Mouse (Mus musculus) MEL (cell line): Measurements from ENCODE around the gene Trp53tg5. TPM values are rescaled to one million over a fixed set of nuclear protein-coding genes. Genes with fewer than 3 reads are reported as not detected.

Experiments used
- DNase-seq: peaks from one replicate; pipeline ENCODE4 v3.0.0; 2011; ENCODE audit warnings: low read depth, low spot score
- H3K27ac ChIP-seq: 2 replicates; pipeline ENCODE4 v1.5.1; 2012; ENCODE audit warnings: low read depth, mild to moderate bottlenecking, control low read depth, low read length, moderate library complexity; ENCODE audit not compliant: control insufficient read depth
- H3K27me3 ChIP-seq, 2 experiments: fragments of 150-350 bp in 1 of 2; sonication (generic) in 1 of 2; 2 replicates each; pipeline ENCODE4 v1.6.1; 2012; ENCODE audit warnings: low read length in 2 of 2, mild to moderate bottlenecking in 2 of 2, improper control_type of control experiment in 1 of 2, moderate library complexity in 1 of 2; ENCODE audit not compliant: insufficient read depth in 2 of 2, control insufficient read depth in 1 of 2
- H3K36me3 ChIP-seq, 2 experiments: 2 replicates each; pipeline ENCODE4 v1.6.1; 2012 to 2014; ENCODE audit warnings: low read length in 2 of 2, improper control_type of control experiment in 1 of 2, inconsistent platforms in 1 of 2, mild to moderate bottlenecking in 1 of 2; ENCODE audit not compliant: insufficient read depth in 2 of 2, control insufficient read depth in 1 of 2
- H3K4me1 ChIP-seq, 2 experiments: fragments of 150-350 bp in 1 of 2; sonication (generic) in 1 of 2; 2 replicates each; pipeline ENCODE4 v1.6.1; 2012; ENCODE audit warnings: low read length in 2 of 2, improper control_type of control experiment in 1 of 2, mild to moderate bottlenecking in 1 of 2; ENCODE audit not compliant: insufficient read depth in 2 of 2, control insufficient read depth in 1 of 2
- H3K4me3 ChIP-seq, 2 experiments: fragments of 150-350 bp in 1 of 2; sonication (generic) in 1 of 2; 2 replicates each; pipeline ENCODE4 v1.5.1; 2012; ENCODE audit warnings: low read depth in 2 of 2, low read length in 2 of 2, mild to moderate bottlenecking in 2 of 2, moderate library complexity in 2 of 2, control low read depth in 1 of 2, improper control_type of control experiment in 1 of 2; ENCODE audit not compliant: control insufficient read depth in 1 of 2, insufficient read depth in 1 of 2
- H3K79me2 ChIP-seq: 2 replicates; pipeline ENCODE4 v1.6.1; 2012; ENCODE audit warnings: mild to moderate bottlenecking, low read length, moderate library complexity; ENCODE audit not compliant: control insufficient read depth, poor library complexity, insufficient read depth
- H3K9ac ChIP-seq: 2 replicates; pipeline ENCODE4 v1.6.1; 2012; ENCODE audit warnings: low read depth, mild to moderate bottlenecking, control low read depth, low read length, moderate library complexity; ENCODE audit not compliant: control insufficient read depth, poor library complexity, severe bottlenecking
- H3K9me3 ChIP-seq: fragments of 150-350 bp; sonication (generic); replicated peaks from 2 replicates; pipeline ENCODE4 v1.6.1; 2012; ENCODE audit warnings: mild to moderate bottlenecking, low read length, improper control_type of control experiment, moderate library complexity; ENCODE audit not compliant: insufficient read depth
- BHLHE40 ChIP-seq: IDR thresholded peaks from 2 replicates; pipeline ENCODE4 v1.6.1; 2012; ENCODE audit warnings: low read depth, mild to moderate bottlenecking, inconsistent platforms, low read length, improper control_type of control experiment, borderline replicate concordance
- CTCF ChIP-seq, 3 experiments: IDR thresholded peaks in 2 of 3; conservative IDR thresholded peaks in 1 of 3; 2 replicates each; pipeline ENCODE4 v1.5.1; 2011 to 2012; ENCODE audit warnings: low read length in 3 of 3, low read depth in 2 of 3, mild to moderate bottlenecking in 2 of 3, improper control_type of control experiment in 1 of 3, inconsistent platforms in 1 of 3, mixed read lengths in 1 of 3, moderate library complexity in 1 of 3; ENCODE audit not compliant: control insufficient read depth in 1 of 3, insufficient read depth in 1 of 3, poor library complexity in 1 of 3, severe bottlenecking in 1 of 3
- EP300 ChIP-seq, 2 experiments: IDR thresholded peaks; 2 replicates each; pipeline ENCODE4 v1.6.1; 2011; ENCODE audit warnings: improper control_type of control experiment in 2 of 2, low read length in 2 of 2, low read depth in 1 of 2, mild to moderate bottlenecking in 1 of 2
- GABPA ChIP-seq: IDR thresholded peaks from 2 replicates; pipeline ENCODE4 v1.6.1; 2012; ENCODE audit warnings: low read depth, mild to moderate bottlenecking, inconsistent platforms, low read length, improper control_type of control experiment, moderate library complexity
- GATA1 ChIP-seq: IDR thresholded peaks from 2 replicates; pipeline ENCODE4 v1.6.1; 2011; ENCODE audit warnings: low read depth, low read length, improper control_type of control experiment
- KAT2A ChIP-seq: conservative IDR thresholded peaks from 2 replicates; pipeline ENCODE4 v1.6.1; 2012; ENCODE audit warnings: low read depth, low read length, improper control_type of control experiment, inconsistent platforms
- SIN3A ChIP-seq: IDR thresholded peaks from 2 replicates; pipeline ENCODE4 v1.6.1; 2012; ENCODE audit warnings: low read length, improper control_type of control experiment, inconsistent platforms
- USF1 ChIP-seq: IDR thresholded peaks from 2 replicates; pipeline ENCODE4 v1.6.1; 2014; ENCODE audit warnings: low read depth, mild to moderate bottlenecking, inconsistent platforms, low read length, improper control_type of control experiment, moderate library complexity
- ZC3H11A ChIP-seq: IDR thresholded peaks from 2 replicates; pipeline ENCODE4 v1.6.1; 2012; ENCODE audit warnings: low read depth, mild to moderate bottlenecking, inconsistent platforms, low read length, improper control_type of control experiment
- ZNF384 ChIP-seq: IDR thresholded peaks from 2 replicates; pipeline ENCODE4 v1.6.1; 2012; ENCODE audit warnings: low read depth, mild to moderate bottlenecking, inconsistent platforms, low read length, improper control_type of control experiment
- polyA plus RNA-seq, 2 experiments: library from polyadenylated mRNA; stranded (reverse) in 1 of 2; unstranded in 1 of 2; fragments of >175 nt in 1 of 2; fragments of >200 nt in 1 of 2; gene quantifications; 2 replicates each; pipeline versions ENCODE4 v1.2.1 to v1.2.4; 2012; ENCODE audit warnings: low replicate concordance in 2 of 2, low read depth in 1 of 2; ENCODE audit not compliant: insufficient read length in 2 of 2, insufficient read depth in 1 of 2, missing spikeins in 1 of 2
- total RNA-seq: library from RNA; depleted of rRNA; stranded (reverse); fragments of 300-350 nt; gene quantifications from 2 replicates; pipeline ENCODE4 v1.2.3, GENCODE M21; 2012

Gene Trp53tg5
- total and polyA plus RNA-seq, 3 experiments: 0.13 TPM; not detected in 2

DNA sequence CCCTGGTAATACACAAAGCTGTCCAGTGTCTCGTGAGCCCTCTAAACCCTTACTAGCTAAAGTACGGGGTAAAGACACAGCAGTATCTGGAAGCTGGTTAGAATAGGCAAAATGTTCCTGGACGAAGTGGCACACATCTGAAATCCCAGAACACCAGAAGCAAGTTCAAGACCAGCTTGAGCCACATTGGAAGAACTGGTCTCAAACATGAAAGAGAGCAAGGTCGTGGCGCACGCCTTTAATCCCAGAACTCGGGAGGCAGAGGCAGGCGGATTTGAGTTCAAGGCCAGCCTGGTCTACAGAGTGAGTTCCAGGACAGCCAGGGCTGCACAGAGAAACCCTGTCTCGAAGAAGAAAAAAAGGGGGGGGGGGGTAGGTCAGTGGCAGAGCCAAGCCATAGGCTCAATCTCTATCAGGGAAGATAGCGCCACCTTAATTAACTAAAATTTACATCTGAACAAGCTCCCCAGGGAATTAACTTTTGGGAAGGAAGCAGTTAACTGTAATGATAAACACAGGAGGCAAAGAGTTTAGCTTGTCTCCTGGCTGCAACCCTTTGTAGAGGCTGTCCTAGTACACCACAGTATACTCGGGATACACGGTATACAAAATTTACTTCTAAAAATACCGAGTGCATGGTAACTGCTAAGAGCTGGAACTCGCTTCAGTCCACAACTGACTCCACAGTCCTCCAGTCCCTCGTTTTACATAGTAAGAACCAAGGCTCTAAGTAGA is 43.5 kb downstream of the Trp53tg5 start:
- TF ChIP-seq GATA1: no peak
- TF ChIP-seq USF1: no peak
- TF ChIP-seq, all 39 proteins: peak for 0
- no peaks in the 10 kb centered on the region for H3K36me3 ChIP-seq
- H3K9me3 ChIP-seq: no peaks in the 10 kb centered on the region
- H3K4me1 ChIP-seq: no peaks in the 10 kb centered on the region
- no peaks in the 10 kb centered on the region for H3K79me2 ChIP-seq
- H3K9ac ChIP-seq: no peak overlapping the region
- H3K4me3 ChIP-seq: no peak overlapping the region
- H3K27me3 ChIP-seq: peaks cover 0 to 12% of the 10 kb centered on the region in 2 experiments
- DNase-seq: no peak
- no peak overlapping the region for H3K27ac ChIP-seq

DNA sequence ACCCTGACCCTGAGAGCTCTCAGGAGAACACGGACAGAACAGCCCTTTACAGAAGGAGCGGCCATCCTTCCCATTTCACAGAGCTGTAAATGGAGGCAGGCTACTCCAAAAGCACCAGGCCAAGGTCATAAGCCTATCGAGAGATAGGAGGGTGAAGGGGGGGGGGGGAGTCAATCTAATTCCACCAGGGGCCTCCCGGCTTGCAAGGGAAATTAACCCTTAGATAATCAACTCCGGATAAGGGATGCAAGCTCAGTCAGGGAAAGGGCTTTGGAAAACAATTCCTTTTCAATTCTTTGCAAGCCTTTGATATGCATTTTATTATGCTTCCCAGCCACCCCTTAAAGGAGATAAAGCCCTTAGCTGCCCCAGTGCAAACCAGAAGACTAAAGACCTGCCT is 45.1 kb downstream of the Trp53tg5 start:
- no peak overlapping the region for H3K9ac ChIP-seq
- TF ChIP-seq BHLHE40 (no peak), ZNF384 (no peak), GABPA (no peak), CTCF (IDR thresholded peaks at IDR 0.05 in 2 of 3, conservative IDR thresholded peaks at IDR 0.05 in 1 of 3; ENCODE audit: control insufficient read depth in 1 of 3, insufficient read depth in 1 of 3, low read depth in 2 of 3, low read length in 3 of 3, poor library complexity in 1 of 3, severe bottlenecking in 1 of 3) (no peak), ZC3H11A (no peak), KAT2A (no peak)
- no peak for DNase-seq
- peaks cover 0 to 8% of the 10 kb centered on the region in 2 experiments for H3K27me3 ChIP-seq
- no peaks in the 10 kb centered on the region for H3K9me3 ChIP-seq
- H3K4me1 ChIP-seq: no peaks in the 10 kb centered on the region
- no peaks in the 10 kb centered on the region for H3K79me2 ChIP-seq
- no peak overlapping the region for H3K27ac ChIP-seq
- no peaks in the 10 kb centered on the region for H3K36me3 ChIP-seq
- H3K4me3 ChIP-seq: no peak overlapping the region

DNA sequence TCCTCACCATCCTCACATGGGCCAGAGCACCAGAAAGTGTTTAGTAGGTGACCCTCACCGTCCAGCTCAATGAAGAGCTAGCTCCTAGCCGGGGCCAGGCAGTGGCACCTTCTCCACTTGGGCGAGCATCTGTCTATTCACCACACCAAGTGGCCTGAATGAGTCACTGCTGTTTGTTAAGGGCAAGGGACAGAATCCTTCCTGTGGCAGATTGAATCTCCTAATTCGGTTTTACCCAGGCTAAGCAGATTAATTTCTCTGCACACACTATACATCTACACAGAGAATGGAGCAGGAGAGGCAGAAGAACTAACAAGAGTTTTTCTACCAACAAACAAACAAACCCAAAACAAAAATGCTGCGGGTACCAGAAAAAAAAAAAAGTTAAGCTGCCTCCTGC is 46.6 kb downstream of the Trp53tg5 start:
- no peaks in the 10 kb centered on the region for H3K36me3 ChIP-seq
- no peak overlapping the region for H3K4me3 ChIP-seq
- H3K9ac ChIP-seq: no peak overlapping the region
- H3K4me1 ChIP-seq: no peaks in the 10 kb centered on the region
- H3K9me3 ChIP-seq: no peaks in the 10 kb centered on the region
- no peak overlapping the region for H3K27ac ChIP-seq
- peaks cover 0 to 8% of the 10 kb centered on the region in 2 experiments for H3K27me3 ChIP-seq
- TF ChIP-seq SIN3A (no peak), BHLHE40 (no peak), EP300 (IDR thresholded peaks at IDR 0.05; ENCODE audit: low read depth in 1 of 2, low read length in 2 of 2) (no peak)
- TF ChIP-seq, all 39 proteins: peak for 0
- DNase-seq: no peak
- no peaks in the 10 kb centered on the region for H3K79me2 ChIP-seq
